Mouse (Mus musculus) layer of hippocampus, adult 8-10 months (tissue): ENCODE results near the gene Hoxb13. TPM values are rescaled to one million over a fixed set of nuclear protein-coding genes. Genes with fewer than 3 reads are reported as not detected.

Source experiments
- DNase-seq, 2 experiments: peaks; one replicate each; pipeline ENCODE4 v3.0.0; 2022; ENCODE audit warnings: low spot score in 2 of 2
- total RNA-seq, 4 experiments: library from RNA; stranded (reverse); gene quantifications; 2 replicates each; pipeline ENCODE4 v1.2.4; 2022

The Hoxb13 gene
- total RNA-seq, 4 experiments from 2014 or later = not detected

DNA sequence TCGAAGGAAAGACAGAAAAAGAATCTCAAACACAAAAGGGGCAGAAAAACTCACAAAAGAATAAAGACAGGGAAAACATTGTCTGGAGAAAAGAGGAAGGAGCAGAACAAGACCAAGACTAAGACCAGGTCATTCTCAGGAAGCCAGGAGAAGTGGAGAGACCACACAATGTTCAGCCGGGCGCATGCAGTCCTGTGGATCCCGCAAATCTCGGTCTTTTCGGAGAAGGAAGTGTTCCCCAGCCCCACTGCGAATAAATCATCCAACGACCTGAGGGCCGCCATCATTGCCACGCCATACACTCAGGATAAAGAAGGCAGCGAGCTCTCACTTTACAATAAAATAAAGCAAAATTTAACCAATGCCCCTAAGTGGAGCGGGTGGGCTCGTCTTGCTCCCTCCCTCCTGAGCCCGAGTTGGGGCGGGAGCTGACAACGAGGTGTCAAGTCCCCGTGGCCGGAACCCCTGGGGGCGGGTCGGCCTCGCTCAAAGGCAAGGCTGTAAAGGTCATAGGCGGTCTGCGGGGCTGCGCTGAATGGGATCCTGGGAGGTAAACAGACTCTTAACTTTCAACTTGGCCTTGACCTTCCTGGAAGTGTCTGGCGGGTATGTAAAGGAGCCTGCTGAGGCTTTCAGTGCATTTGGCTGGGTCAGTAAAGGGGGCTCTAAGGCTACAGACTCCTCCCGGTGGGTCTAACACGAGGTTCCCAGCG lies 4.2 kb upstream of the Hoxb13 start:
- no peak for DNase-seq

DNA sequence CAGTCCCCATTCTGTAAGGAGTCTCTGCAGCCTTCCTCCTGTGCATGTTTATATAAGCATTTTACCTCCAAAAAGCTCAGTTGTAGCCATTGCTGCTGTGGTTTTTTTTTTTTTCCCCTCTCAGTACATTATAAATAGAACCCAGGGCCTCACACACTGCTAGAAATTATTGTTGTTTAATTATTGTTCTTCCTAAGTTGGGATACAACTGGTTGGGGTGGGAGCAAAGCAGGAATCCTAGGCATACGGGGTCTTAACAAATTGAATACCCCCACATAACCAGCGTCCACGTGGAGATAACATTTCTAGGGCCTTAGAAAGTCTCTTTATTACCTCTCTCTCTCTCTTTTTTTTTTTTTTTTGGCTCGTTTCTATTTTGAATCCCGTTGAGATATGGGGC lies 3.0 kb upstream of the Hoxb13 start:
- DNase-seq = no peak

DNA sequence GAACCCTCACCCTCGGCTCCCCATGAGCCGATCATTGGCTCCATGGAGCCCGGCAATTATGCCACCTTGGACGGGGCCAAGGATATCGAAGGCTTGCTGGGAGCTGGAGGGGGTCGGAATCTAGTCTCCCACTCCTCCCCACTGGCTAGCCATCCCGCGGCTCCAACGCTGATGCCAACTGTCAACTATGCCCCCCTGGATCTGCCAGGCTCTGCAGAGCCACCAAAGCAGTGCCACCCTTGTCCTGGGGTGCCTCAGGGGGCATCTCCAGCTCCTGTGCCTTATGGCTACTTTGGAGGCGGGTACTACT lies 240 bp downstream of the Hoxb13 start:
- DNase-seq = no peak

DNA sequence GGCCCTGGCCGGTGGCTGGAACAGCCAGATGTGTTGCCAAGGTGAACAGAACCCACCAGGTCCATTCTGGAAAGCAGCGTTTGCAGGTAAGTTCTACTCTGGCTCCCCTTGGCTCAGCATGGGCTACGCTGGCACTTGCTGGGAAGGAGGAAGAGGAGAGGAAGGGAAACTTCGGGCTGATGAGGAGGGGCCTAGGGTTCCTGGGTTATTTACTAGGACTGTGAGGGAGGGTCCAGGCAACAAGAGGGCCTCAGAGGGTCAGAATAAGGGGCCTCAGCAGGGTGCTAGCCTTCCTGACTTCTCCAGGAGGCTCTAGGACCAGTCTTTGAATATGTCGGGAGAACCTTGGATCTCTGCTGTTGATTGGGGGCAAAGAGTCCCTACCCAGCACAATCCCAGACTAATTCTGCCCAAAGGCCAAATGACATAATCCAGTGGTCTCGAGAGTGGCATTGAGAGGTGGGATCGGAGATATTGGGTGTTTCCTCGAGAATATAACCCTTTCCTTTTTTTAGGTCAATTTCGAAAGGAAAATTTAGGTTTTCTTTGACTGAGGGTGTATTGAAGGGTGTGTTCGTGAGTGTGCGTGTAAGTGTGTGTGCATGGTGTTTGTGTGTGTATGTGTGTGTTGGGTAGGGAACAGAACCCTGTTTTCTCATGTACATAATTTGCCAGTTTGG lies 985 bp downstream of the Hoxb13 start:
- no peak for DNase-seq

DNA sequence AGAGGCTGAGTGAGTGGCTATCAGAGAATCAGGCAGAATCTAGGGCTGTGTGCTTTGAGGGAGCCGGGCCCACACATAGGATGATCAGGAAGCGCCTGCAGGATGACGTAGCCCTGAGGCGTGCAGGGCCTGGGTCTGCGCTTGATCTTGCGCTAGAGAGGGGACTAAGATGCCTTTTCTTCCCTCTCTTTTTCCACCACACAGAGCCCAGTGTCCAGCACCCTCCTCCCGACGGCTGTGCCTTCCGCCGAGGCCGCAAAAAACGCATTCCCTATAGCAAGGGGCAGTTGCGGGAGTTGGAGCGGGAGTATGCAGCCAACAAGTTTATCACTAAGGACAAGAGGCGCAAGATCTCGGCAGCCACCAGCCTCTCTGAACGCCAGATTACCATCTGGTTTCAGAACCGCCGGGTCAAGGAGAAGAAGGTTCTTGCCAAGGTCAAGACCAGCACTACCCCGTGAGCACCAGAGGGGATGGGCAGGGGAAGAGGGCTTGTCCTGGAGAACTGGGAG lies 1.7 kb downstream of the Hoxb13 start:
- DNase-seq = no peak

DNA sequence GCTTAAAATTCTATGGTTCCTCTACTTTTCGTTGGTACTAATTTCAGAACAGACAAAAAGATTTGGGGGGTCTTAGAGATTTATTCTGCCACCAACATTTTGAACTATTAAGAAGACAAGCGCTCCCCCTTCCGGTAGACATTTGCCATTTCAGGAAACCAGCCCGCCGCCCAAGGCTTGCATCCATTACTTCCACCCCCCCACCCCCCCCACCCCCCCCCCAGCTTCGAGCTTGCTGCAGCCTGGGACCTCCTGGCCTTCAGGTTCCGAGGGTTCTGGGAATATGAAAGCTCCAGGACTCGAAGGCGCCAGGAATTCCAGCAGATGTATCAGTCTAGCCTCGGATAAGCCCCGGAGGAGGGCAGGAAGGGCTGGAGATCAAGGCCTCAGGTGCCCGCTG lies 4.5 kb downstream of the Hoxb13 start:
- DNase-seq = no peak

DNA sequence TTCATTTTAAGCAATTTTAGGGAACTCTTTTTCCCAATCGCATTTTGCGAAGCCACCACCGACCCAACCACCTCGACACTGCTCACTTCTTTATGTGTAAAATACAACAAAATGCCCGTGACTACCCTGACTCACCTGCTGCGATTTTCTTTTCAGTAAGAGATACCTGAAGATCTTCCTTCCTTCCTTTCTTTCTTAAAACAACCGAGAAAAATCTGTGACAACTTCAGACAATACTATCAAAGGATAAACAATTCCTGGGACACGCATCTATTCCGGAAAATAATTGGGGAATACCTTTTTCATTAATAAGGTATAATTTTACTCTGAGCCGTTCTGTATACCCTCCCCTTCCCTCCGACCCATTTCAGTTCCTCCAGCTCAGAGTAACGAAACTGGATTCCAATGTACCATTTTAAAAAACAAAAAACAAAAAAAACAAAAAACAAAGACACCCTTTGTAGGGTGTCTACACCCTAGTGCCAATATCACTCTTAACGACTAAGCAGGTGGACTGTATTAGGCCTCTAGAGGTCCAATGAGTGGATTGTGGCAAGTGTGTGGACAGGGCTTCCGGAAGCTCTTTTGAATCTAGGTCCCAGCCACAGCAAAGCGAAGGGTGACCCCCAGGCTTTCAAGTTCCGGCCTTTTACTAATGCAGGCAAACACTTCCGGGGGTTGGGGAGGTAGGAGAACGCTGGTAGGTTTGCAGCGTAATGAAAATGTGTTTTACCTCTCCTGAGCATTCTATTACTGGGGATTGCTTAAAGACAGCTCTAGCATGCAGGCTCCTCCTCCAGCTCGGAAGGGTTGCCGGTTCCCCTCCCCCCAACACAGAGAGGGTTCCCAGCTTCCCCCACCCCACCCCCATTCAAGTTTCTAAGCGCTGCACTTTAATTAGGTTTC lies 5.3 kb downstream of the Hoxb13 start:
- no peak for DNase-seq

DNA sequence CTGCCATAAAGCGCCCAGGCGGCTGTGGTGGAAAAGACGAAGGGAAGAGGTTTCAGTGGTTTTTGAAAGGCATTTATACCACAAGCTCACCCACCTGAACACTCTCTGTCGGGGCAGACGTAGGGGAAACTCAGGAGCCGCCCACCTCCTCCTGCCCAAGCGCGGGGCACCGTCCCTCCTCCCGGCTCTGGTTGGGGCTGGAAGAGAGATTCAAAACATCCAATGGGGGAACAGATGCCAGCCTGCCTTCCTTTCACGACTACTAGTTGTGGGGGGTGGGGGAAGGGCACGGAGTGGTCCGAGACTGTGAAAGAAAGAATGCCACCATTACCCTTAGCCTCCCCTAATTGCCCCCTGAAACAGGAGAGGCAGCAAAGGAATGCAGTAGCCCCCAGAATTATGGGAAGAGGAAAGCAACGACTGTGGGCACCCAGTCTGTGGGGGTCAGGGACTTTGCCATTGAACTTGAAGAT lies 6.1 kb downstream of the Hoxb13 start:
- DNase-seq = no peak

DNA sequence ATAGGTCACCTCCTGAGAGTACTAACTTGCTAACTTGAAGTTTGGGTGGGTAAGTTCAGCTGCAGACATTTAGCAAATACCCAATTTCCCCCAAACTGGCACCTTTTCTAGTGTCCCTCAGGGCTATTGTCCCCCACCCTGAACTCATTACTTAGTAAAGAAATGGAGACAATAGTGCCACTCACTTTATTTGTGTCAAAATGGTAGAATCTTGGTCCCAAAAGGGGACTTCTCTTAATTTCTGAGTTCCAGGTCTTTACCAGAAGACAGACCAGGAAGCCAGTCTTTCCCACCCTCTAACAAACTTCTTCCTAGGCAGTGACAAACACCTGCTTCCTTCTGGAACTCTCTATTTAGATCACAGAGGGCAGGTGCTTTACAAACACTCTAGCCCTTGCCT lies 7.6 kb downstream of the Hoxb13 start:
- no peak for DNase-seq

DNA sequence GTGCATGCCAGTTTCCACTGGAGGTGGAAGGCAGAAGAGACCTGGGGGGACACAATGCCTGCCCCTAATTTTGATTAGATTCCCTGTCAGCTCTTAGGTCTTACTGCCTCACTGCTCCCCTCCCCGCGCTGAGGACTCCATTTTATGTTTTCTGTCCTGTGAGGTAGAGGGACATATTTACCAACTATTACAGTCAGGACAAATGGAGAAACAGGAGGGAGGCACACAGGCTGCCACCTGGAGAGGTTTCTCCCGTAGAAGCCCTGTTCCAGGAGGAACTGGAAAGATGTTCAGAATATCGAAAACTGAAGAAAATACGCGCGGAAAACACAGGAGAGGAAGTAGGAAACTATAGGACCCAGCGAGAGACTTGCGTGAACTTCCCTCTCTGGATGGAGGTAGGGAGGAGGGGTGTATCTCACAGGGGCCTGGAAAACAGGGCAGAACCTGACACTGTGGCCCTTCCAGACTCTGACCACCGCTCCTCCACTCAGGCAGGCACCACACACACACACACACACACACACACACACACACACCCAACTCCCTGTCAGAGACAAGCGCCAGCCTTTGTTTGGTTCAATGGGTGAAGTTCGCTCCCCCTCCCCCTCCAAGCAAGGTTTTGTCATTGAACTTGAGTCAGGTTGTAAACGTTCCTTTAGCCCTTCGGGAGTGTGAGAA lies 8.4 kb downstream of the Hoxb13 start:
- no peak for DNase-seq

DNA sequence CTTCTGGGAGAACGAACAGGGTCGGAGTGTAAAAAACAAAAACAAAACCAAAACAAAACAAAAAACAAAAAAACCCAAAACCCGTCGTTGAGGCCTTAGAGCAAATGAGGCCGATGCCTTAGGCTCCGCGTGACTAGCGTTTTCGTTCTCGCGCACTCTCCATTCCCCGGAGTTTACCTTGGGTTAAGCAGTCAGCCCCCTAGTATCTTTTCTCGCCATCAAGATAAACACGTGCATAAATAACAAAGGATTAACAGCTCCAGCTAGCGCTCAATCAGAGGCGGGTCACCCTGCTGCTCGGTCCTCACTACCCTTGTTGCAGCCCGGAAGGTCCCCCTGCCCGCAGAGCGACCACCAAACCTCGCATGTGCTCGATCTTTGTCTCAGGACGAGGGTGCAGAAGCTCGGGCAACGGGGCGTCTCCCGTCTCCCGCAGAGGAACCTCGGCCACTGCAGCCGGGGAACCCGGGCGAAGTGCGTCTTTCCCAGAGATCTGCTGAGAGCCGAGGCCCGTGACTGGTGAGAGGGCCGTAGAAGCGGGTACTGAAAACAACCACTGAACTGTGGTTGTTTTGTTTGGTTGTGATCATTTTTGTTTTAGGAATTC lies 9.2 kb downstream of the Hoxb13 start:
- DNase-seq = no peak

DNA sequence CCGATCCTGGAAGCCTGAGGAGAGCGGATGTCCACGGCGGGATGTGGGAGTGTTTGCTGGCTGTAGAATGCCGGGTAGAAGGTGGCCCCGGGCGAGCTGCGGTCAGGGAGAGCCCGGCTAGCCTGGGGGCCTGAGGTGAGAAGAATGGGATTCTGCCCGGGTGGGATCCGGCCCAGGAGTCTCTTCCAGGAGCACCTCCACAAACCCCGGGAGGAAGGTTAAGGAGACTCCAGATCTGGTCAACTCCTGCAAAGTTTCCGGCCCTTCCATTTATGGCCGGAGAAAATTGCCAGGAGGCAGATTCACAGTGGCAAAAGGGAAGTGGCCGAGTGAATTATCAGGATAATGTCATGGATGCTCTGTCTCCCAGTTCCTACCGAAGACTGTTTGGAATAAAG lies 9.7 kb downstream of the Hoxb13 start:
- DNase-seq = no peak

DNA sequence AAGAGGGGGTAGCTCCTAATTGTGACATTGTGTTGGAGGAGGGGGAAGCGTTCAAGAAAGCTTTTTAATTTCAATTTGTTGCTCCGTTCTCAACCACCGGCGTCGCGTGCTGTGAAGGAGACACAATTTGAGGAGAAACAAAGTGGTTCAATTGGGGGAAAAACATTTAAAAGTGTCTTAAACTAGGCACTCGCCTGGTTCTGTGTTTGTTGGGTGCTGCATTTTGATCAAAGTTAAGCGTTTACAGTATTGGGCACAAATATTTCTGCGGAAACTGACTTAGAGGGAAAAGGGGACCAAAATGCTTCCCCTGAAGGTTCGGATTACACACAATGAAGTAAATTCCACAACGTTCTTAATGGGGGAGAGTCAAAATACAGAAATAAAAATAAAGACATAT lies 10.2 kb downstream of the Hoxb13 start:
- no peak for DNase-seq

DNA sequence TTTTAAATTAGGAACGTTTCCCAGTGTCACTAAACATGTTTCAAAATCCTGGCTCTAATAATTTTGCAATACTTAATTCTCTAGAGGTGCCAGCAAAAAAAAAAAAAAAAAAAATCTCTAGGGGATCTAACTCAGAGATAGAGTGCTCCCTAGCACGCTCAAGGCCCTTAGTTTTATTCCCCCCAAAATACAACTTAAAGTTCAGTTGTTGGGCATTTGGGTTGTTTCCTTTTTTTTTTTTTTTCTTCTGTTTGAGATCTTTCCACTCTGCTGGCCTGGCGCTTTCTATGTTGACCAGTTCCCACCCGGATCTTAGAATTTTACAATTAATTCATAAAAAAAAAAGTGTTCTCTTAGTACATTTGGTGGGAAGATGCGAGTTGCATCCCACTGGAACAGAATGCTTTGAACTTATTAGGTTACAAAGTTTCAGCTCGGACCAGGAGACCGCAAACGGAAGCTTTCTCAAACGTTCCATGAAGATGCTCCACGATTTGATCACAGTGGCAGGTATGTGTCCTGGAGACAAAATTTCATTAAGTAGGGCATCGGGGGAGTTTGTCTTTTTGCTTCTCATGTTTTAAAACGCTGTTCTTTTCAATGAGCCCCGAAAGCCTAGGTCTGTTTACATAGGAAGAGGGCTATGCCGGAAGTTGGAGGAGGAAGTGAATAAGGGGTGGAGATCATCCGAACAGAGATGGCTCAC lies 11.5 kb downstream of the Hoxb13 start:
- no peak for DNase-seq

DNA sequence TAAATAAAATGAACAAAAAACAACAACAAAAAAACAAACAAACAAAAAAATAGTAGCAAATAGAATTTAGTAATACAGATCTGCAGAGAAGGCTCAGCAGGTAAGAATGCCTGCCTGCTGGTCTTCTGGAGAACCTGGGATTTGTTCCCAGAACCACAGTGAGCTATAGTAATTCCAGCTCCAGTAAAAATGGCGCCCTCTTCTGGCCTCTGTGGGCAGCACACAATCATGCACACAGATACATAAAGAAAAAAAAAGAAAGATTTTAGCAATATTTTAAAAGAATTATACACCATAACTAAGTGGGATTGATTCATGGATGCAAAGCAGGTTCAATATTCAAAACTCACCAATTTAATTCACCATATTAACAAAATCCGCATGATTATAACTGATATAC lies 29.7 kb downstream of the Hoxb13 start:
- no peak for DNase-seq

DNA sequence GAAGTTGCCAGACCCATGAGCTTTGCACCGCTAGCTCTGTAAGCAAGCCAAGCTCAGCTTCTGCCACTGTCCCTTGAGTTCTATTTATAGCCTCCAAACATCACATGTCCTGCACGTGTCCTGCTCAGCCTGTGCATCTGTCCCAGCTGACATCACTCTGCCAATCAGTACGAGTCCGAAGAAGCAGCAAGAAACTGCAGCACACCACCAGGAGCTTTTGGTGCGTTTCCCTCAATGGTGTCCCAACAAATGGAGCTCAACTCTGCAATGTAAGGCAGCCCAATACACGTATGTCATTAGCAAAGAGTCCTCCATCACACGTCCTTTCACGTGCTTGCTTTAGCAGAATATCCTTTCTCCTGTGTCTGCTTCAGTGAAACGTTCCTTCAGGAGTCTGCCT lies 33.6 kb downstream of the Hoxb13 start:
- DNase-seq = no peak

DNA sequence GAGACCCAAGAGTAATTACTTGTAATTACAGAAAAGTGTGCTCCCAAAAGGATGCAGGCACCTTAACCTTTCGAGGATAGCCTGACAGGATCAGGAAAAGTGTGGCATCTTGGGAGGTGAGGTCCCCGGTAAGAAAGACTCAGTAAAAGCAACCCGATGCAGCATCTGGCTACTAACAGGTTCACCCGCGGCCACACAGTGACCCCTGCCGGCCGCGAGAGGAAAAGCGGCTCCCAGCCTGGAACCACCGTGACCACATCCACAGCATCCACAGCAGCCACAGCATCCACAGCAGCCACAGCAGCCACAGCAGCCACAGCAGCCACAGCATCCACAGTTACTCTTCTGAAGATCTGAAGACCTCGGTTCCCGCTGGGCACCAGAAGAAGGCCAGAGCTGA lies 40.8 kb downstream of the Hoxb13 start:
- DNase-seq = peak in 1 of 2 experiments; percentile 23

DNA sequence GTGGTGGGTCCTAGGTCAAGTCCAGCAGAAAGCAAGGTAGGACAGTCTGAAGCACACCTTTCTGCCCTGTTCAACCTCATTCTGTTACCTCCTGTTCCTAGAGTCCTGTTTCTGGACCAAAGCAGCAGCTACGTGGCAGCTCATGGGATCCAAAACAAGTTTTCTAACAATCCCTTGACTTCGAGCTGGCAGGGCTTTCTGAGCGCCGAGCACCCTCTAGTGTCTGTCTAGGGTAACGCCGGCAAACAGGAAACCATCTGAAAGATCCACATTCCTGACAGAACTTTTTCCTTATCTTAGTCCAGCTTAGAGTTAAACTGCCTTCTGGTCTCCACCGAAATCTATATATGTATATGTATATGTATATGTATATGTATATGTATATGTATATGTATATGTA lies 46.1 kb downstream of the Hoxb13 start:
- peak in 1 of 2 experiments; percentile 24 for DNase-seq
